In genomic region chr17:5216965-5217546, GRCm38 (mm10) we compare ENCODE assay signal across 8 mouse cellular contexts.
DNase-seq lines count a peak whose midpoint lies in the region; ATAC-seq lines count a peak whose summit lies in the region.

No protein-coding gene starts in this region.

- ATAC-seq in heart, embryonic 14.5 days (ENCODE audit: insufficient number of reproducible peaks, insufficient read depth, low FRiP score, low read depth), result 0 out of 2 replicates have a peak, but pooled peaks have one; percentile 57
- ATAC-seq in liver, embryonic 16.5 days (ENCODE audit: low read depth), result peak; percentile 92

- H3K4me2 ChIP-seq in heart, embryonic 14.5 days (ENCODE audit: low read length), result no peak overlapping the region
- H3K4me2 ChIP-seq in liver, embryonic 16.5 days (ENCODE audit: low read depth, low read length), result no peak overlapping the region

- no peak for DNase-seq in heart, adult 8-10 months (ENCODE audit: low spot score)
- peak; percentile 62 to 71 for DNase-seq in cerebellum, postnatal 10 days
- DNase-seq in kidney, adult 8-10 months, result peak; percentile 42 to 56
- DNase-seq in frontal cortex, adult 2 months (ENCODE audit: extremely low spot score in 1 of 2, low spot score in 1 of 2), result no peak
- DNase-seq in layer of hippocampus, postnatal 36 days, result no peak
- no peak for DNase-seq in right cerebral cortex, postnatal 4 days

- no peaks in the 10 kb centered on the region for H3K9me3 ChIP-seq in heart, embryonic 14.5 days (ENCODE audit: control insufficient read depth, low read length)
- no peaks in the 10 kb centered on the region for H3K9me3 ChIP-seq in liver, embryonic 16.5 days (replicated peaks; ENCODE audit: control insufficient read depth, low read length)

- 50% methylated on average over 10 of the region's 10 CpGs for WGBS in heart, embryonic 14.5 days
- WGBS in liver, embryonic 16.5 days (ENCODE audit: insufficient replicate concordance), result 57% methylated on average over 10 of the region's 10 CpGs

- no peaks in the 10 kb centered on the region for H3K27me3 ChIP-seq in heart, embryonic 14.5 days (ENCODE audit: control insufficient read depth, insufficient read depth, low read length)
- H3K27me3 ChIP-seq in liver, embryonic 16.5 days (ENCODE audit: control insufficient read depth, insufficient read depth, low read depth, low read length), result no peaks in the 10 kb centered on the region

- H3K4me1 ChIP-seq in heart, embryonic 14.5 days (ENCODE audit: control insufficient read depth in 2 of 2, insufficient read depth in 2 of 2, low read length in 2 of 2), result peaks cover 16 to 50% of the 10 kb centered on the region in 2 experiments
- H3K4me1 ChIP-seq in liver, embryonic 16.5 days (ENCODE audit: control insufficient read depth, low read depth, low read length), result peaks cover 3% of the 10 kb centered on the region

- no peaks in the 10 kb centered on the region for H3K36me3 ChIP-seq in heart, embryonic 14.5 days (ENCODE audit: control insufficient read depth, insufficient read depth, low read length)
- H3K36me3 ChIP-seq in liver, embryonic 16.5 days (ENCODE audit: control insufficient read depth, insufficient read depth), result no peaks in the 10 kb centered on the region

- H3K4me3 ChIP-seq in heart, embryonic 14.5 days (ENCODE audit: control insufficient read depth in 1 of 2, insufficient read depth in 1 of 2, low read depth in 1 of 2, low read length in 2 of 2), result no peak overlapping the region
- peak overlapping the region; percentile 25; the same call in 1 of the 2 replicates for H3K4me3 ChIP-seq in liver, embryonic 16.5 days (ENCODE audit: low read depth, low read length)

- peak overlapping the region in 1 of 2 experiments; percentile 44; a peak in 2 of 4 replicates for H3K27ac ChIP-seq in heart, embryonic 14.5 days (replicated peaks in 1 of 2; ENCODE audit: control insufficient read depth in 1 of 2, insufficient read depth in 1 of 2, low read depth in 2 of 2, low read length in 2 of 2)
- peak overlapping the region; percentile 71 for H3K27ac ChIP-seq in liver, embryonic 16.5 days (ENCODE audit: low read length)

- peak overlapping the region; percentile 38; the same call in 1 of the 2 replicates for H3K9ac ChIP-seq in heart, embryonic 14.5 days (ENCODE audit: low read length)
- peak overlapping the region; percentile 4; the same call in 1 of the 2 replicates for H3K9ac ChIP-seq in liver, embryonic 16.5 days (ENCODE audit: low read depth, low read length)

Comparison
In these comparisons a context has a peak if more than half of its experiments do, and no peak if none do; other contexts are left out.
1. DNase-seq: peak in cerebellum, postnatal 10 days (2 of 2) and kidney, adult 8-10 months (2 of 2); none in heart, adult 8-10 months (single experiment), frontal cortex, adult 2 months (0 of 2), layer of hippocampus, postnatal 36 days (0 of 2) and right cerebral cortex, postnatal 4 days (single experiment).